In genomic region chr19:47987986-47988385, GRCm38 (mm10) we compare ENCODE assay signal across 22 mouse cellular contexts. TPM values are rescaled to one million over a fixed set of nuclear protein-coding genes. Genes with fewer than 3 reads are reported as not detected.
"Had no signal": no experiment of that assay in that cellular context is flagged by ENCODE, and none has a peak within 500 bp of the region (broad histone marks: within the 10 kb centered on the region; RNA-seq: fewer than 3 reads in every experiment).

No protein-coding gene starts in this region.

- H3K36me3 ChIP-seq: heart, embryonic 13.5 days; heart, embryonic 15.5 days; hindbrain, embryonic 13.5 days; hindbrain, embryonic 15.5 days; kidney, embryonic 15.5 days; limb, embryonic 13.5 days; limb, embryonic 15.5 days; liver, embryonic 12.5 days had no signal

- H3K4me3 ChIP-seq: heart, adult 2 months; heart, embryonic 13.5 days; heart, embryonic 15.5 days; hindbrain, embryonic 13.5 days; hindbrain, embryonic 15.5 days; kidney, embryonic 15.5 days; limb, embryonic 13.5 days; limb, embryonic 15.5 days; liver, embryonic 12.5 days had no signal

- H3K9ac ChIP-seq: heart, embryonic 13.5 days; heart, embryonic 15.5 days; hindbrain, embryonic 13.5 days; hindbrain, embryonic 15.5 days; kidney, embryonic 15.5 days; limb, embryonic 13.5 days; limb, embryonic 15.5 days; liver, embryonic 12.5 days had no signal

- H3K27ac ChIP-seq: heart, adult 2 months; heart, embryonic 13.5 days; heart, embryonic 15.5 days; hindbrain, embryonic 13.5 days; hindbrain, embryonic 15.5 days; hindbrain, postnatal 0 days; kidney, embryonic 15.5 days; kidney, postnatal 0 days; limb, embryonic 13.5 days; limb, embryonic 15.5 days; liver, embryonic 12.5 days had no signal

- H3K27me3 ChIP-seq: hindbrain, embryonic 15.5 days; limb, embryonic 15.5 days; liver, embryonic 12.5 days had no signal

- DNase-seq: gastrocnemius, postnatal 14 days; gastrocnemius, postnatal 36 days; kidney, adult 11 months had no signal

- H3K4me1 ChIP-seq: limb, embryonic 15.5 days; liver, embryonic 12.5 days had no signal

- H3K9me3 ChIP-seq: heart, embryonic 13.5 days; heart, embryonic 15.5 days; hindbrain, embryonic 13.5 days; hindbrain, embryonic 15.5 days; kidney, embryonic 15.5 days; limb, embryonic 13.5 days; limb, embryonic 15.5 days; liver, embryonic 12.5 days had no signal

- ATAC-seq: intestine, embryonic 16.5 days; liver, embryonic 12.5 days had no signal

- H3K4me2 ChIP-seq: heart, embryonic 11.5 days; heart, embryonic 15.5 days; hindbrain, embryonic 13.5 days; hindbrain, embryonic 15.5 days; kidney, embryonic 15.5 days; limb, embryonic 15.5 days; liver, embryonic 12.5 days had no signal

RNA-seq across cellular contexts. Expression of gene Cfap58, which starts 50.5 kb away (rescaled TPM):
- total RNA-seq: gastrocnemius, adult 18-20 months; gastrocnemius, adult 8-10 months; gastrocnemius, postnatal 14 days; gastrocnemius, postnatal 36 days; hematopoietic stem cell, adult 5-6 weeks; liver, adult 2 months had no signal
- polyA plus RNA-seq: intestine, embryonic 14.5 days; intestine, embryonic 16.5 days; kidney, embryonic 15.5 days; kidney, postnatal 0 days; large intestine, adult 2 months; limb, embryonic 13.5 days; limb, embryonic 15.5 days; liver, adult 2 months; liver, embryonic 12.5 days had no signal
